Mouse (Mus musculus) spleen, embryonic (tissue): Measurements from ENCODE around the gene Hnrnpr.

ENCODE experiments used
- CTCF ChIA-PET: fragments of 350-600 bp; sonication (Branson Sonifier 250); formaldehyde crosslinking; loops from one replicate; lab custom pipeline; 2022; lab: Charles Lee

Hnrnpr gene

DNA sequence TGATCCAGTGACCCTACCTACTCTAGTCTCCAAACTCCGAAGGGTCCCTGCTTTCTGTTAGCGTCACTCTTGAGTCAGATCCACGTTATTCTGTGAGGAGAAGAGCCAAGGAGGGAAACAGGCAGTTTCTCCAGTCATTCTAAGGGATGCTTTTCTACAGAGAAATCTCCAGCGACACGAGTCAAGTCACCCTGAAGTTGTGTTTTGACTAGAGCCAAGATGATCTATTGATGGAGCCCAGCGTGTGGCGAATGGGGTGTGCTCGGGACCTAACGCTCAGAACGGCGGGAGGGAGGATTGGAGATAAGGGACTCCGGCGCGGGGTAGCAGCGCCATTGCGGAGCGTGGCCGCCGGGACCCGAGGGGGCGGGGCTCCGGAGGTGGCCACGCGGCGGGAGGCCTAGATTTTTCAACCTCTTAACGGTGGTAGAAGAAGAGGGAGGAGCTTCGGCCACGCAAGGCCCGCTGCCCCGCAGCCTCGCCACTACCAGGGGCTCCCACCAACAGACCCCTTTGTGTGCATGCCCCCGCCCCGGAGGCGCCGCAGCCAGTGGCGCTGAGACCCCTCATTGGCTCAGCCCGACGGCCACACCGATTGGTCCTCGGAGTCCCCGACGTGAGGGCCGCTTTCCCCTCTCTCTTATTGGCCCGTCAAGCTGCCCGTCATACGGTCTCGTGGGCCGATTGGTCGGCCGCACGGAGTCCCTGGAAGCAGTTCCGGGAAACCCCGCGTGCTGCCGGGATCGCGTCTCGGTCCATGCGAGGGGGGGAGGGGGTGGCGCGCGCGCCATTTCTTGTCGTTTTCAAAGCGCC is at the start of gene Hnrnpr:
Hnrnpr (plus strand) TSS at position 714 of the 813 bp plus-strand sequence.
- CTCF ChIA-PET: no interaction called here

DNA sequence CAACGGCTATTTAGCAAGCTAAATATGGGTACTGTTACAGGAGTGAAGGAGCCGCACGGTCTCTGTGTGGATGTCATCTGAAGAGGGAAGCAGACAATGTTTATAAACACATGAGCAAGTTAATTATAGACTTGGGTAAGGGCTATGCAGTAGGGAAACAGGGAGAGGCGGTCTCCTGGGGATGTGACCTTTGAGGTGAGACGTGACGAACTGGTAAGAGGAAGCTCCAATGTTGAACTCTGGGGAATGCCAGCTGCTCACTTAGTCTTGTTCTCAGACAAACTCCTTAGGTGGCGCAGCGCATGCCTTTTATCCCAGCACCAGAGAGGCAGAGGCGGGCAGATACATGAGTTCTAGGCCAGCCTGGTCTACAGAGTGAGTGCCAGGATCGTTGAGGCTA is 48.8 kb upstream of the Hnrnpr start:
- CTCF ChIA-PET: interaction anchor here (0.7 kb wide), 1 partner anchor 75 kb away, joined by 5 read pairs; no protein-coding TSS in a partner anchor

DNA sequence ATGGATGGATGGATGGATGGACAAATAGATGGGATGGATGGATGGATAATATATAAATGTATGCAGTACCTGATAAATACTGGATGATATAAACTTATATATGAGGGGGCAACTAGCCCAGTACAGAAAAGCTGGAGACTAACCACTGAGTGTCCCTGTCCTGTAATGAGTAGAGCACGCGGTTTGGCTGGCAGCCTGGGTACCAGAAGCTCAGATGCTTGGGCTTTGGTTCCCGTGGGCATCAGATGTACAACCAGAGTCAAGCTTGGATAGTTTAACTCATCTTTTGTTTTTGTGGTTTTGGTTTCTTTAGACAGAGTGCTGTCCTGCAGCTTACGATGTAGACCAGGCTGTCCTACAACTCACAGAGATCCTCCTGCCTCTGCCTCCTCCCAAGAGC is 47.2 kb upstream of the Hnrnpr start:
- CTCF ChIA-PET: no interaction called here

DNA sequence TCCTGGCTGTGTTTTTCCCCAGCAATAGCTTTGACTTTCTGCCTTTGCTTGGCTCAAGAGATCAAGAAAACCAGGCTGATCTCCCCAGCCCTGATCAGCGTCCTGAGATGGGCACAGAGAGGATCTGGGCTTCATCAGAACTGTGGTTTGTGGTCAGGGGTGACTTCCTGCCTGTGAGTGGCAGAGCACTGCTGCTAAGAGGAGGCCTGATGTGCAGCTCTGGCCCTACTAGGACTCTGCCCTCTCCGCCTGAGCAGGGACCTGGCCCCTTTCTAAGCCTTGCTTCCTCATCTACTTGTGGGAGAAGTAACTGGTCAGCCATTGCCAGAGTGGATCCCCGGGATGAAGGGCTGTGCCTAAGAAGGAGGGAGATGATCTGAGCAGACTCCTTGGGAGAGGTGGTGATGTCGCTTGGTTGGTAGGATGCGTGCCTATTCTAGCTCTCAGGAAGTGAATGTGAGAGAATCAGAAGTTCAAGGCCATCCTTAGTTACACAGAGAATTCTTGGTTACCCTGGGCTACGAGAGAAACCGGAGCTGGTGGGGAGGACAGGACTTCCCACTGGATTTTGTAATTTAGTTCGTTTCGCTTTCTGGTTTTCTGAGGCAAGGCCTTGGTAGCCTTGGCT is 43.9 kb upstream of the Hnrnpr start:
- CTCF ChIA-PET: no interaction called here

DNA sequence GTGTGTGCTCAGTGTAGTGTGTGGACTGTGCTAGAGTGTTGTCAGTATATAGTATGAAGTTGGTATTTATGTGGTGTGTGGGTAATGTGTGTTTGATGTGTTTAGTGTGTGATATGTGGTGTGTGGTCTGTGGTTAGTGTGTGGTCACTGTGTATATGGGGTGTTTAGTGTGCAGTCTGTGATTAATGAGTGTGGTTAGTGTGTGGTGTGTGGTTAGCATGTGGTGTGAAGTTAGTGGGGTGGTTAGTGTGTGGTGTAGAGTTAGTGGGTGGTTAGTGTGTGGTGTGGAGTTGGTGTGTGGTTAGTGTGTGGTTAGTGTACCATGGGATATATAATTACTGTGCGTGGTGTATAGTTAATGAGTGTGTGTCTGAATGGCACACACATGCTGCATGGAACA is 41.8 kb upstream of the Hnrnpr start:
- CTCF ChIA-PET: no interaction called here

DNA sequence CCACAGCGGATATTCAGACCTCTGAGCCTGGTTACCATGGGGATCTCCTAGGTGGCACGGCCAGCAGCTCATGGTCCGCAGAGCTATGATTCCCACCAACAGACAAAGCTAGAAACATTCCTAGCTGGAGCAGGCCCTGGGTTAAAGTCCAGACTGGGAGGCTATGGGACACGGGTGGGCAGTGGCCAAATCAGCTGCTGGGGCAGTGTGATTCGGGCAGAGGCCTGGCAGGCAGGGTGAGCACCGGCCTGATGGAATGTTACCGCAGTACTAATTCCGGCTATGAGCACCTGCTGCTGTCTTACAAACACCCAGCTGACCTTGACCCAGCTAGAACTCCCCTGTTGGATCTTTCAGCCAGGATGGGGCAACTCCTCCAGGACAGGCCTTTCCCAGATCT is 40.1 kb upstream of the Hnrnpr start:
- CTCF ChIA-PET: no interaction called here

DNA sequence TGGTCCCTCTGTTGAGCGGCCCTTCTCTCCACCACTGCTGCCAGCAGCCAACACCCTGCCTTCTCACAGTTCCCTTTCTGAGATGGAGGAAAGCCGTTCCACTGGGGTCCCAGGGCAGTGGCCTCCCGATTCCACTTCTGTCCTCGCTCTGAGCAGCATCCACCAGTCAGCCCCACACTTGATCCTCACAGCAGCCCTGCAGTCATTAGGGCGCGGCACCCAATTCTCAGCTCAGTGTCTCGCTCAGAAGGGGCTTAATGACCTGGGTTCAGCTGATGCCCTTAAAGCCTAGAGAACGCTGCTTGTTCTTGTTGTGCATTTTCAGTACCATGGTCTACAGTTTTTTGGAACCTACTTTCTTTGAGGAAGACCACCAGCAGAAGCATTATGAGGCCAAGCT is 29.6 kb upstream of the Hnrnpr start:
- CTCF ChIA-PET: no interaction called here

DNA sequence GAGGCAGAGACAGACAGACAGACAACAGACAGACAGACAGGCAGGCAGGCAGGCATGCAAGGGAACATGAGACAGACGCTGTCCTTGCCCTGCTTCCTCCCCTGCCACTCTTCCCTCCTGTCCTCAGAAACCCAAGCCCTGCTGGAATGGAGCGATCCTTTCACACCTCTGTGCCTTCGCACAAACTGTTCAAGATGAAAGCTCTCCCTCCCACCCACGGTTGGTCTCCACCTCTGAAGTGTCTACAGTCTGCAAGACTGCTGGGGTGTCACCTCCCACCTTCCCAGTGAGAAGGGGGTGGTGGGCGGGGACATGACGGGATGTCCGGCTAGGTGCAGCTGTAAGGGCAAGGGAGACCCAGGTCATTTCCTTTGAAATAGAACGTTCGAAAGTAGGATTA is 29.1 kb upstream of the Hnrnpr start:
- CTCF ChIA-PET: no interaction called here

DNA sequence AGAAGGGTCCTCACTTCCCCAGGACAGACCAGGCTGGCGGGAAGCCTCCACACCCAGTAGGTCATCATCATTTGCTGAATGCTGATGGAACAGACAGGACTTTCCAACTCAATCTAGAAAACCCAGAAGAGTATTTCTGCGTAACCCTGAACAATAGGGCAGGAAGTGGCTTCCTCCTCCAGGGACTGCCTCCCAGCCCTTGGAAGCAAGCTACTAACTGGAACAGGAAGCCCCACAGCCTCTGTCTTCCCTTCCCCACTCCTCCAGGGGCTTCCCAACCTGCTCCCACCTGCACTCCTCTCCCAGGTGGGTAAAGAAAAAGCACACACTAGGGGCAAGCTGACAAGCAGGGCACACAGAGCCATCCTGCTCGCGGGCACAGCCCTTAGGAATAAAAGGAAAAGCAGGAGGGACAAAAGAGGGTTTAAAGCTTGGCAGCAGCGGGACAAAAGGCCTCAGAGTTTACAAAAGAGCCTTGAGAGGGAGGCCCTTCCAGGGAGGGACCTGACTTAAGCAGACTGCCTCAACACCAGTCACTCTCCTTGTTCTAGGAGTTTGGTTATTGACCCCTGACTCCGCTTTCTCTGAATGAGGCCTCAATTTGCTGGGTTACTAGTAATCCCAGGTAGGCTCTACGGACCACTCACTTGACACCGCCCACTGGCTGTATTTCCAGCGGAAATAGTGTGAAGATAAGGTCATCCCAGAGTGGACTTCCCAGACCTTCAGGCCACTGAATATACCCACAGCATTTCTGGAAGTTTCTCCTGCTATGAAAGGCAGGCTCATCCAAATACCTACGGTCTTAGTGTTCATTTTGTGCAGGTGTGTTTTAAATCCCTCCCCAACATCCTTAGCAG is 27.9 kb upstream of the Hnrnpr start:
- CTCF ChIA-PET: interaction anchor here (0.6 to 0.7 kb wide), 2 partner anchors 9 to 29 kb away, joined by 3 to 5 read pairs; no protein-coding TSS in a partner anchor

DNA sequence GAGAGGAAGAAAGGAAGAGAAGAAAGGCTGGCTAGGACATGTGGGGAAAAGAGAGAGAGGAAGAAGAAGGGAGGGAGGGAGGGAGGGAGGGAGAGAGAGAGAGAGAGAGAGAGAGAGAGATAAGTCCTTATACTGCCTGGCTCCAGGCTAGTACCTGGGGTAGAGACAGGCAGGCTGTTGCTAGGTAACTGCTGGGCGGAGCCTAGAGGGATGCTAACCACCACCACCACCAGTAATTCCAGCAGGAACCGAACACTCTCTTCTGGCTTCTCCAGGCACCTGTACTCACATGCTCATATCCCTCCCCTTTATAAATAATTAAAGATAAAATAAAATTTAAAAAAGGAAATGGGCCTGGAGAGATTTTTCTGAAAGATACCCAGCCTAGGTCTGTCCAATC is 27.0 kb upstream of the Hnrnpr start:
- CTCF ChIA-PET: no interaction called here

DNA sequence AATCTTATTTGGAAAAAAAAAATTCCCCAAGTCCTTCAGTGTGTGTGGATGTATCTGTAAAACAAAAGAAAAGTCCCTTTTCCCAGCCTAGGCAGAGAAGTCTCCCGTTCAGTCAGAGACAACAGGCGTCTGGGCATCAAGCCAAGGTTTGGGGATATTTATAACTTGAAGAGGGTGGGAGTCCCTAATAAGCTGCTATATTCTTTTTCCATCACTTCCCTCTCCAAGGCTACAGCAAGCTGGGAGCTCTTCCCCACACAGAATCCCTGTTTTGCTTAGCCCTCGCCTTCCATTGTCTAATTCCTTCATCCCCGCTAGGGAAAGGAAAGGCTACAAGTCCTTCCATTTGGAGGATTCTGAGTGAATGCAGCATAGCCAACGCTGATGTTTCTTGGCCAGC is 26.3 kb upstream of the Hnrnpr start, which contains the start of gene Zfp46:
Zfp46 (plus strand) TSS at position 229 of the 400 bp plus-strand sequence.
- CTCF ChIA-PET: no interaction called here

DNA sequence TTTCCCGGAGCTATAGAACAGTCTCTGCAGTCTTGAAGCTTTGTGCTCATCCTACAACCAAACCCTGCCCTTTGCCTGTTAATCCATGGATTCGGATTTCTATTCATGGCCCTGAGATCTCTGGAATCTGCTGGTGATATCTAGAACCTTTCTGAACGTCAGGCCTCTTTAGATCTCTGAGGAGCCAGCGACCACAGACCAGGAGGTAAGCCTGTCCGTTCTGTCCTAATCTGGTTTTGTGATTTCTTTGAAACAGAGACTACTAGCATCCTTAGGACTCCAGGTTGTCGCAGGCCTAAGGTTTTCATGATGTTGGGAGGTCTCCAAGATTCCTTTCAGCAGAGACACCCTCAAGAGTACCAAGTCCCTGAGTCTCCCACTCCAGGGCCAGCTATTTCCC is 25.9 kb upstream of the Hnrnpr start:
- CTCF ChIA-PET: interaction anchor here (0.6 kb wide), 1 partner anchor 224 kb away, joined by 3 read pairs; no protein-coding TSS in a partner anchor

DNA sequence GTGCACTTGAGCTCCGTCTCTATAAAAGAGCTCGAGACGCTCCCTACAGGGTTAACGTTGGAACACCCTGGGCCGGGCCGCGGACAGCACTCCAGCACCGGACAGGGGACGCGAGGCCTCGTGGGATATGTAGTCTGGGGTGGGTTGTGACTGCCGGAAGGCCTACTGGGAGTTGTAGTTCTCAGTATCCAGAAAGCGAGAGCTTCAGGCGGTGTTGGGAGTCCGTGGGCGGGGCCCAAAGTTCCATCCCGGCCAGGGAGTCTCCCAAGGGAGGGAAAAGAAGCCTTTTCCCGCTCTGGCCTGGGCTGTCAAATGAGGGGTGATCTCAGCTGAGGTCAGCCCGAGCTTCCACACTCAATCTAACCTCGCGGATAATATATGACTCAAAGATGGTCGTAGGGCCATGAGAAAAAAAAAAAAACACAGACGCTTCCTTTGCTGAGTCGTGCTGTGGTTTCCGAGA is 25.4 kb upstream of the Hnrnpr start:
- CTCF ChIA-PET: interaction anchor here (0.6 kb wide), 1 partner anchor 224 kb away, joined by 3 read pairs; no protein-coding TSS in a partner anchor

DNA sequence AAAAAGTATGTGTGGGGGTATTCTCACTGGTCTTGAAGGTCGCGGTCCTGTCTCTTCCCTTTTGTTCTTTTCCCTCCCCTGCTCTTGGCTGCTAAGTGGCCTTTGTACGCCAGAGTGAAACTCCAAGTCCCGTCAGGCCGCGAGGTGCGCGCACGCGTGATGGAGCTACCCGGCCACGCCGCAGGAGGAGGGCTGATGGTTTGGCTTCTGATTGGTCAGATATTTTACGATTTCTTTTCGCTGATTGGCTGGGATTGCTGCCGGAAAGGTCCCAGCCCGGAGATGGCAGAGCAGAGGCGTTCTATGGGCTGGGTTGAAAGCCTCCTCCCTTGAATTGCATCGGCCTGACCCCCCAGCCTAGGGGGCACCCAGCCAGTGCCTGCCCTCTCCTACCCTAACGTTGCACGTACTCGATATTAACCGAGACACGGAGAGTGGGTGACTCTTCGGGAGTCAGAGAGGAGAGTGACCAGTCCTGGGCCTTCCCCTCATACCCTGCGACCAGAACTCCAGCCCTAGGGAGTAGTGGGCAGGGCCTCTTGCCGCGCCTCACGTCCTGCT is 24.9 kb upstream of the Hnrnpr start:
- CTCF ChIA-PET: no interaction called here

DNA sequence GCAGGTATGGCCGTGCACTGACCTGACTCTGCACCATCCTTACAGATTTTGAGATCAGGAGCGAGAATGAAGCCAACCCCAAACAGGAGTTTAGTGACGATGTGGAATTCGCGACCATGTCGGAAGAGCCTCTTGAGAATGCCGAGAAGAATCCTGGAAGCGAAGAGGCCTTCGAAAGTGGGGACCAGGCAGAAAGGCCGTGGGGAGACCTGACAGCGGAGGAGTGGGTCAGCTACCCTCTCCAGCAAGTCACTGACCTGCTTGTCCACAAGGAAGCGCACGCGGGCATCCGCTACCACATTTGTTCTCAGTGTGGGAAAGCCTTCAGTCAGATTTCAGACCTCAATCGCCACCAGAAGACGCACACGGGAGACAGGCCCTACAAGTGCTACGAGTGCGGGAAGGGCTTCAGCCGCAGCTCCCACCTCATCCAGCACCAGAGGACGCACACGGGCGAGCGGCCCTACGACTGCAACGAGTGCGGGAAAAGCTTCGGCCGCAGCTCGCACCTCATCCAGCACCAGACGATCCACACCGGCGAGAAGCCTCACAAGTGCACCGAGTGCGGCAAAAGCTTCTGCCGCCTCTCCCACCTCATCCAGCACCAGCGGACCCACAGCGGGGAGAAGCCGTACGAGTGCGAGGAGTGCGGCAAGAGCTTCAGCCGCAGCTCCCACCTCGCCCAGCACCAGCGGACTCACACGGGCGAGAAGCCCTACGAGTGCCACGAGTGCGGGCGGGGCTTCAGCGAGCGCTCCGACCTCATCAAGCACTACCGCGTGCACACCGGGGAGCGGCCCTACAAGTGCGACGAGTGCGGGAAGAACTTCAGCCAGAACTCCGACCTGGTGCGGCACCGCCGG is 20.6 kb upstream of the Hnrnpr start:
- CTCF ChIA-PET: interaction anchor here (0.6 kb wide), 1 partner anchor 1341 kb away, joined by 3 read pairs; no protein-coding TSS in a partner anchor

DNA sequence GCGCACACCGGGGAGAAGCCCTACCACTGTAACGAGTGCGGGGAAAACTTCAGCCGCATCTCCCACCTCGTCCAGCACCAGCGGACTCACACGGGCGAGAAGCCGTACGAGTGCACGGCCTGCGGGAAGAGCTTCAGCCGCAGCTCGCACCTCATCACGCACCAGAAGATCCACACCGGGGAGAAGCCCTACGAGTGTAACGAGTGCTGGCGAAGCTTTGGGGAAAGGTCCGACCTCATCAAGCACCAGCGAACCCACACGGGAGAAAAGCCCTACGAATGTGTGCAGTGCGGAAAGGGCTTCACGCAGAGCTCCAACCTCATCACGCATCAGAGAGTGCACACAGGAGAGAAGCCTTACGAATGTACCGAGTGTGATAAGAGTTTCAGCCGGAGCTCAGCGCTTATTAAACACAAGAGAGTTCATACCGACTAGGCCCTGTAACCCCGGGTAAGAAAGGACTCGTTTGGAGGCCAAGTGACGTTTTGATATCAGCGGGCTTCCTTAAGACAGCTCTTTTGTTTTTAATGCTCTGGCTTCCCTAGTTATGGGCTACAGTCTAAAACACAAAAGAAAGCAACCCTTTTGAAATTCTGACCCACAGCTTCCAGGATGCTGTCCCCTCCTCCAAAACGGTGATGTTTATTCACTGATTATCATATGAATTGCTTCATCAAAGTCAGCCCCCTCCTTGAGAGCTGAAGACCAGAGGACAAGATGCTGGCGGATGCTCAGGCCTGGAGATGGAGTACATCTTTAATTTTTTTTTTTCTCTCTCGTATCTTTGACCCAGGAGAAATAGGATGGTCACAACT is 19.8 kb upstream of the Hnrnpr start:
- CTCF ChIA-PET: no interaction called here

DNA sequence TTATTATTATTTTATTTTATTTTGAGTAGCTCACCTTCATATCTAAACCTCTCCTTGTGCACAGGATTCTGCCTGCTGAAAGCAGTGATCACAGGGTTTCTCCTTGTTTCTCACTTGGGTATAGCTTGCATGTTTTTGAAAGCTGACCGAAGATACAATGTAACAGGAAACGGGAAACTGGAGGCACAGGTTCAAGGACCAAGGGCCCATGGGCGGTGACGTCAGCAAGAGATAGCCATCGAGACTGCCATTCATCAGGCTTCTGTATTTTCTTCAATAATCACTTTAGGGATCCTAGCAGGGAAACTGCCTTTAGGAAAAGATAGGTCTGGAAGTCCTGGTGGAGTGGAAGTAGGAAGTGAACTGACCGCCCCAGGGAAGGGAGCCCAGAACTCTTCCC is 19.1 kb upstream of the Hnrnpr start:
- CTCF ChIA-PET: interaction anchor here (0.6 kb wide), 1 partner anchor 9 kb away, joined by 5 read pairs; no protein-coding TSS in a partner anchor

DNA sequence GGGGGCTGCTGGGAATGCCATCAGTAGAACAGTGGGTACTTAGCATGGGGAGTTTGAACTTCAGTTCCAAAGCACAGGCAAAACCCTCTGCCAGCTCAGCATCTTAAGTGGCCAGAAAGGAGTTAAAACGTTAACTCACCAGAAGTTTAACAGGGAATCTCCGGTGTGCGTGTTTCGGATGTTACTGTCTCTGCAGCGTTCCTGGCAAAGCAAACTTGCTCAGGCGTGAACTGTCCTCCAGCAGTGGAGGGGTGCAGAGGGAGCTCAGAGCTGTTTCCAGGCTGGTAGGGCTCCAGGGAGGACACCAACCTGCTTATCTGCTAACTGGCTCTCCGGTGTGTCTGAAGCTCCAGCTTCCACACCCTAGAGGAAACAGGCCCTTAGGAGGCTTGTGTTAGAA is 14.8 kb upstream of the Hnrnpr start:
- CTCF ChIA-PET: no interaction called here

DNA sequence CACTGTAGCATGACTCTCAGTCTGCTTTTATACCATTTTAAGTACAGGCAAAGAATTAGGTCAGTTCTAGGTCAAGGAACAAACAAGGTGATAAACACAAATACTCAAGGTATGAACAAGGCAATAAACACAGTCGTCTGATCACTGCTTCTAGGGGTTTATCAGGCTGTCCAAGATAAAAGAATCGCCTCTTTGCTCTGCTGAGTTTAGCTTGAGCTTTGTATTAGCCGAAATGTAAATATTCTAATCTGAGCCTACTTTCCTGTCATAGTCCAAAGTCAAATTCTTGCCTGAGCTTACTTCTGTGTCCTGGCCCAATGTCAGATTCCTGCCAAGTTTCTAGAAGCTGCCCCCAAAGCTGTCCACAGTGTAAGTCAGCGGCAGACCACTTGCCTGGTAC is 8.3 kb upstream of the Hnrnpr start:
- CTCF ChIA-PET: interaction anchor here (0.6 kb wide), 1 partner anchor 154 kb away, joined by 4 read pairs; no protein-coding TSS in a partner anchor
